Mouse (Mus musculus) hindbrain, embryonic 14.5 days (tissue): ENCODE measurements around the gene Nccrp1. TPM values are rescaled to one million over a fixed set of nuclear protein-coding genes. Genes with fewer than 3 reads are reported as not detected.
"Not testable (repeated sequence)": the region's sequence is repeated elsewhere in the genome, so short reads cannot be mapped to it uniquely, and the experiment has no call there.

Source experiments
- ATAC-seq: fragments of 200-750 bp; cut with Nextera tagmentation; 2 replicates; pipeline ENCODE4 v1.8.0; 2017; ENCODE audit warnings: moderate number of reproducible peaks, mild to moderate bottlenecking, moderate TSS enrichment, moderate library complexity; ENCODE audit not compliant: low FRiP score
- DNase-seq: peaks from one replicate; pipeline ENCODE4 v3.0.0-alpha.2; 2015; ENCODE audit warnings: low spot score
- H3K27ac ChIP-seq: fragments of 300-500 bp; sonication (generic); 2 replicates; pipeline ENCODE4 v1.5.1; 2014; ENCODE audit warnings: mild to moderate bottlenecking, moderate library complexity
- H3K27me3 ChIP-seq: fragments of 300-500 bp; sonication (generic); 2 replicates; pipeline ENCODE4 v1.6.1; 2014; ENCODE audit warnings: mild to moderate bottlenecking, low read length, mixed read lengths; ENCODE audit not compliant: control insufficient read depth, insufficient read depth
- H3K36me3 ChIP-seq: fragments of 300-500 bp; sonication (generic); replicated peaks from 2 replicates; pipeline ENCODE4 v1.6.1; 2014; ENCODE audit not compliant: control insufficient read depth, insufficient read depth
- H3K4me1 ChIP-seq: fragments of 300-500 bp; sonication (generic); replicated peaks from 2 replicates; pipeline ENCODE4 v1.6.1; 2014; ENCODE audit warnings: antibody characterized with exemption, low read length, mixed read lengths; ENCODE audit not compliant: control insufficient read depth, insufficient read depth
- H3K4me2 ChIP-seq: fragments of 300-500 bp; sonication (generic); replicated peaks from 2 replicates; pipeline ENCODE4 v1.6.1; 2014; ENCODE audit warnings: mild to moderate bottlenecking, moderate library complexity
- H3K4me3 ChIP-seq: fragments of 300-500 bp; sonication (generic); replicated peaks from 2 replicates; pipeline ENCODE4 v1.5.1; 2014; ENCODE audit warnings: mild to moderate bottlenecking, low read length
- H3K9ac ChIP-seq: fragments of 300-500 bp; sonication (generic); 2 replicates; pipeline ENCODE4 v1.6.1; 2014
- H3K9me3 ChIP-seq: fragments of 300-500 bp; sonication (generic); 2 replicates; pipeline ENCODE4 v1.6.1; 2016; ENCODE audit warnings: low read length; ENCODE audit not compliant: control insufficient read depth
- WGBS: fragments of 180-500 bp; shearing (Covaris S2); extraction: QIAGEN DNeasy Blood & Tissue Kit; methylation state at CpG from one replicate; pipeline ENCODE4 v1.1.7; 2014; 5-methylcytosine and 5-hydroxymethylcytosine counted together
- polyA plus RNA-seq: library from polyadenylated mRNA; unstranded; fragments of >200 nt; fragmentation: Nextera tagmentation; extraction: Ambion mirVana; gene quantifications from 2 replicates; pipeline ENCODE4 v1.2.1, GENCODE M21; 2014

The Nccrp1 gene
- polyA plus RNA-seq, 1 experiment from 2014 or later: 0.12 TPM

DNA sequence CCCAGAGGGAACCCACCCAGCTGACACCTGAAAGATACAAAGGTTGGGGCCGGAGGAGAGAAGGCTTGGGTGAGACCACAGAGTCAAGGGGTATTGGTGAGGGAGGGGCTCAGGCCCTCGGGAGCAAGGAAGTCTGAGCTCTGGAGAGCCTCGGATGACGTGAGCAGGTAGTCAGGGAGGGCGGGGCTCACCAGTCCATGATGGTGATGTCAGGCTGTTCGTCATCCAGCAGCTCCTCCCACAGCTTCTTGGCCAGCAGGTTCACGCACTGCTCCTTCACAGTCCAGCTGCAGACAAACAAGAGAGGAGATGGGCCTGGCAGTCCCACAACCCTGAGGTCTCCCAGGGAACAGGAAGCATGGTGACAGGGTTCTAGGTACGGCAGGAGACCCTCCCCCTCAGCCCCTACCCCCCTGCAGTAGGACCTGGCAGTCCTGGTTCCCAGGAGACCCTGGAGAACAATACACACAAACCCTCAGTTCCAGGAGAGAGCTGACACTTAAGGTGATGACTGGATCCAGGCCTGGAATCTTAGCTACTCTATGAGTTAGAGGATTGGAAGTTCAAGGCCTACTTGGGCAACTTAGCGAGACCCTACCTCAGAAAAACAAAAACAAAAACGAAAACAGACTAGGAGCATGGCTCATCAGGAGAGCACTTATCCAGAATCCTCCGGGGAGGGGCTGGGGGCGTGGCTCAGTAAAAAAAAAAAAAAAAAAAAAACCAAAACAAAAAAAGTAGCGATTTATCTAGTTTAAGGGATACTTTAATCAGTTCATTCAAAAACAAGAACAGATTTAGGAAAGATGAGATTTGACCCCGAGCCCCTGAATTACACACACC is 1.8 kb downstream of the Nccrp1 start:
- 22% methylated on average over 14 of the region's 14 CpGs for WGBS
- no peak overlapping the region for H3K9ac ChIP-seq
- H3K4me2 ChIP-seq: no peak overlapping the region
- H3K4me3 ChIP-seq: no peak overlapping the region
- peaks cover 10% of the 10 kb centered on the region; the same call in 1 of the 2 replicates for H3K4me1 ChIP-seq
- peaks cover 42% of the 10 kb centered on the region for H3K27me3 ChIP-seq
- ATAC-seq (0 out of 2 replicates have a peak, but pooled peaks have one; percentile 28), DNase-seq (no peak)
- H3K27ac ChIP-seq: no peak overlapping the region
- no peaks in the 10 kb centered on the region for H3K36me3 ChIP-seq
- H3K9me3 ChIP-seq: no peaks in the 10 kb centered on the region

DNA sequence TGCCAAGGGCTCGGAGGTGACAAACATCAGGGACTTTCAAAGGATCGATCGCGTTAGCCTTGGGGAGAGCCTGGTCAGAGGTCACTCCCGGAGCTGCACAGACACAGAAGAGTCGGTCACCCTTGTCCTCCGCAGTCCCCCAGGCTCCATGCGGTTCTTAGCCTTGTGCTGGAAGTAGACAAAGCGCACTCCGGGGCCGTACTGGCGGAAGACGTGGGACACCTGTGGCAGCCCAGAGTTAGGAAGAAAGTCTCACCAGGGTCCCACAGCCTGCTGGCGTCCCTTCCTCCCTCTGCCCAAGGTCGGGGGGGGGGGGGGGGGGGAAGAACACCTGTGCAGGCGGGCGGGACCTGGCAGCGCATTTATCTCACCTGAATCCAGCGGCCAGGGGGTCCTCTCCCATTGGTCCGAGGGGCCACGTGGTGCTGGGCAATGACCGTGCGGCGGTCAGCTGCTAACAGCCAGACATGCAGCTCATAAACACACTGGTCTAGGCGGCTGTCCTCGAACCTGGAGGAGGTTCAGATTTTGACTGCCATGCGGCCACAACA is 2.9 kb downstream of the Nccrp1 start:
- WGBS: 2% methylated on average over 23 of the region's 27 CpGs
- ATAC-seq: no peak

DNA sequence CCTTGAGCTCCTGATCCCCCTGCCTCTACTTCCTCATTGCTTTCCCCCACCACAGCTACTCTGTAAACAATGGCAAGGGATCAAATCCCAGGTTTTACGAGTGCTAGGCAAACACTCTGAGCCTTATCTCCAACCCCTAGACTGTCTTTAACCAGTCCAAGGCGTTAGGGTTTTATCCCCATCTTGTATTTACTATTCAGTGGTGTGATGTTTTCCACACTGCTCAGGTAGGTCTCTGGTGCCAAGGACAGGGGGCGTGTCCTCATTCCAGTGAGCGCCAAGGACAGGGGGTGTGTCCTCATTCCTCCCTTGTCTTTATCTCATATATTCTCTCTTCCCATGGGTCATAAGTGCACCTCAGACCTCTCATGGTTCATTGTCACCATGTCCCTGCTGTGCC is 6.5 kb downstream of the Nccrp1 start, which contains the start of gene Sycn:
Gene Sycn (plus strand): TSS at position 360 of the 400 bp plus-strand sequence.
- 85% methylated on average over 4 of the region's 4 CpGs for WGBS
- Histone ChIP-seq H3K9me3 (no peaks in the 10 kb centered on the region), H3K4me2 (no peak within 1 kb of the TSS), H3K27me3 (peaks cover 18% of the 10 kb centered on the region), H3K4me1 (0 out of 2 replicates have a peak, but pooled peaks cover 4% of the 10 kb centered on the region), H3K4me3 (no peak within 1 kb of the TSS), H3K36me3 (no peaks in the 10 kb centered on the region), H3K9ac (no peak within 1 kb of the TSS), H3K27ac (no peak within 1 kb of the TSS)
- DNase-seq (no peak), ATAC-seq (no peak)

More for the DNA sequence above, 2.9 kb downstream of the Nccrp1 start:
- Histone ChIP-seq H3K9me3 (no peaks in the 10 kb centered on the region), H3K4me2 (peak overlapping the region; percentile 42), H3K36me3 (no peaks in the 10 kb centered on the region), H3K27ac (no peak overlapping the region), H3K27me3 (peaks cover 42% of the 10 kb centered on the region), H3K4me1 (peaks cover 10% of the 10 kb centered on the region; the same call in 1 of the 2 replicates), H3K9ac (no peak overlapping the region), H3K4me3 (peak overlapping the region; percentile 15)
- DNase-seq: no peak

DNA sequence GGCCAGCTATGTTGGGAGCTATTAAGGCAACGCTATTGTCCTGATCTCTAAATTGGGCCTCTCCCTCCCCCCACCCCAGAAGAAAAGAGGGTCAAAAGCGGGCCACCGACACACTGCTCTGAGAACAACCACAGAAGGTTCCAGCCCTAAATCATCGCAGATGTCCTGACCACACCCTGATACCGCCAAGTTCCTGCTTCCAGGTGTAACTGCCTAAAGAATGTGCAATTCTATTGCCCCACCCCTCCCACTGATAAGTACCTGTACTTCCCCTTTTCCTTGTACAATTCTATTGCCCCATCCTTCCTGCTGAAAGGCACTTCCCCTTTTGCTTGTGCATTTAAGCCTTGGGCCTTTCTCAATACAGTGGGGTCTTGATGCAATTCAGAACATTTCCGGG is 8.2 kb downstream of the Nccrp1 start:
- H3K36me3 ChIP-seq, H3K4me3 ChIP-seq, H3K9me3 ChIP-seq, DNase-seq, H3K4me2 ChIP-seq, H3K27me3 ChIP-seq, H3K9ac ChIP-seq, H3K27ac ChIP-seq, H3K4me1 ChIP-seq, ATAC-seq: not testable (repeated sequence)
- 92% methylated on average over 6 of the region's 6 CpGs for WGBS

DNA sequence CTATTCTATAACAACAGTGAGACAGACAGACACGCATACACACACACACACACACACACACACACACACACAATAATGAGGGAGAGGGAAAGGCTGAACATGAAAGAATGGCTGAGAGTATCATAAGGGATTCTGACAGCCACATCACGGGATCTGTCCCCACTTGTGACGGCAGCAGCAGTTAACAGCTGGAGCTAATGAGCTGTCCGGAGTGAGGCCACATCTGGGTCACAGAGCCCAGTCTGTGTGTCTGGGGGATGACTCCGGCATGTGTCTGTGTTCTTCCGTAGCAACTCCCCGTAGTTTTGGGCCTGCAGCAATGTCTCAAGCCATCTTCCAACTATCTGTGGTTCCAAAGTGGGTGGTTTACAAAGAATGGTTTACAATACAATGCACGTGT is 15.0 kb downstream of the Nccrp1 start:
- WGBS: 73% methylated on average over 8 of the region's 8 CpGs
- Histone ChIP-seq H3K36me3 (no peaks in the 10 kb centered on the region), H3K4me1 (no peaks in the 10 kb centered on the region), H3K4me3 (no peak overlapping the region), H3K4me2 (no peak overlapping the region), H3K27ac (no peak overlapping the region), H3K9me3 (no peaks in the 10 kb centered on the region), H3K27me3 (no peaks in the 10 kb centered on the region), H3K9ac (no peak overlapping the region)
- DNase-seq (no peak), ATAC-seq (no peak)

DNA sequence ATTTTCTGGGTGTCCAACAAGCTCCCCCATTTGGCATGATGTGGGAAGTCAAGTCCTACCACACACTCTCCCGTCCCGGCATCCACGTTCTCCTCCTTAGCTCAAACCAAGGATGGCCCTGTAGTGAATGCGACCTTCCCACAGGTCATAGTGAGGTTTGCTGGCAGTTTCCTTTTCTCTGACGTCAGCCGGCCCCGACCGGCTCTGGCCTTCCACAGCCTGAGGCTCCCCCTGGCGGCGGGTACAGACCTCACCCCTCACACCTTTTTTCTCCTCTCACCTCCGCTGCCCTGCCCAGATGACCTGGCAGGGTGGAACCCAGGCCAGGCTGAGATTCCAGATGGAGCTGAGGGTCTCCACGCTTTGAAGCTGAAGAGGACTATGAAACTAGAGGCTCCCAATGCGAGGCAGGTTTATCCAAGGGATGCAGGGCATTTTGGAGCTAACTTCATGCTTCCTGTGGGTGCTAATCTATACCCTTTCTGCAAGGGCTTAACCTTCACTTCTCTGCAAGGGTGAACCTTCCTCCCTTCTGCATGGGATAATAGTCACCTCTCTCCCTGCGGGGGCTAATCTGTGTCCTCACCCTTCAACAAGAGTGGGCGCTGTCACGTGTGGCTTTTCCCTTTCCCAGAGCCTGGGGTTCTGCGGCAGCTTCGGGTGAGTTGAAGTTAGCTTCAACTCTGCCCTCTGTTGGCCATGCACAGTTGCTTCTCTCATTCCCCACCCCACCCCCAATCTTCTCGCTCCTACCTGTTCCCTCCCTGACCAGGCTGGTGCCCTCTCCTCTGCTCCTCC is 18.9 kb downstream of the Nccrp1 start:
- Histone ChIP-seq H3K27me3 (no peaks in the 10 kb centered on the region), H3K4me1 (no peaks in the 10 kb centered on the region), H3K9ac (no peak overlapping the region), H3K4me2 (no peak overlapping the region), H3K9me3 (no peaks in the 10 kb centered on the region), H3K4me3 (no peak overlapping the region), H3K27ac (no peak overlapping the region), H3K36me3 (no peaks in the 10 kb centered on the region)
- 12% methylated on average over 19 of the region's 19 CpGs for WGBS
- DNase-seq: peak; percentile 50
- no peak for ATAC-seq

DNA sequence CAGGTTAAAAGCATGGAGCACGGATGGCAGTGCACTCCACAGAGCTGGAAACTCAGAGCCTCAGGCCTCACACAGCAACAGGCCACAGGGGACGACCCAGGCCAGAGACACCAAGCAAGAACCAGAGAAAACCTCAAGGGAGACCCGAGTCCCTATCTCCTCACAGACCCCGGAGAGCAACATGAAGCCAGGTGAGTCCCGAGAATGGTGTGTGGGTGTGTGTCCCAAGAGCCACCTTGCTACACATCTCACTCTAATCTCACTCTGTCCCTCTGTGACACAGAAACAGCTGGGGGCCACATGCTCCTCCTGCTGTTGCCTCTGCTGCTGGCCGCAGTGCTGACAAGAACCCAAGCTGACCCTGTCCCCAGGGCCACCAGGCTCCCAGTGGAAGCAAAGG is 24.5 kb downstream of the Nccrp1 start, which contains the start of gene Ifnl3:
Gene Ifnl3 (plus strand): TSS at position 301 of the 400 bp plus-strand sequence.
- WGBS: 87% methylated on average over 5 of the region's 6 CpGs
- not testable (repeated sequence) for H3K27ac ChIP-seq, H3K36me3 ChIP-seq, H3K4me2 ChIP-seq, H3K4me1 ChIP-seq, H3K27me3 ChIP-seq, H3K9ac ChIP-seq, ATAC-seq, DNase-seq, H3K9me3 ChIP-seq, H3K4me3 ChIP-seq

DNA sequence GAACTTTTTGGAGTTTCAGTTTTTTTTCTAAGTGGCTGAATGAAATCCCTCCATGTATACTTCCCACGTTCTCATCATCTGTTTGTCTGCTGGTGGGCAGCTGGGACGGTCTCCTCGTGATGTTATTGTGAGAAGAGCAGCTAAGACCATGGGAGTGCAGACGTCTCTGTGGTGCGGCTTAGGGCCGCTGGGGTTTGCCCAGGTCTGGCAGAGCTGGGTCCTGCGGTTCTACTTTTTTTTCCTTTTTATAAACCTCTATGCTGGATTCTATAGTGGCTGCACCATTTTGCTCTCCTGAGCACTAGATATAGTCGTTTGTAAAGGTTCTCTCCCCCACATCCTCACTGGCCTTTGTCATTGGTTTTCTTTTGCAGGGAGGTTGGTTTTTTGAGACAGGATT is 35.6 kb downstream of the Nccrp1 start:
- Histone ChIP-seq H3K36me3 (no peaks in the 10 kb centered on the region), H3K4me3 (no peak overlapping the region), H3K27ac (no peak overlapping the region), H3K9me3 (no peaks in the 10 kb centered on the region), H3K4me1 (no peaks in the 10 kb centered on the region), H3K9ac (no peak overlapping the region), H3K27me3 (no peaks in the 10 kb centered on the region), H3K4me2 (no peak overlapping the region)
- ATAC-seq (no peak), DNase-seq (no peak)
- 77% methylated on average over 8 of the region's 8 CpGs for WGBS

DNA sequence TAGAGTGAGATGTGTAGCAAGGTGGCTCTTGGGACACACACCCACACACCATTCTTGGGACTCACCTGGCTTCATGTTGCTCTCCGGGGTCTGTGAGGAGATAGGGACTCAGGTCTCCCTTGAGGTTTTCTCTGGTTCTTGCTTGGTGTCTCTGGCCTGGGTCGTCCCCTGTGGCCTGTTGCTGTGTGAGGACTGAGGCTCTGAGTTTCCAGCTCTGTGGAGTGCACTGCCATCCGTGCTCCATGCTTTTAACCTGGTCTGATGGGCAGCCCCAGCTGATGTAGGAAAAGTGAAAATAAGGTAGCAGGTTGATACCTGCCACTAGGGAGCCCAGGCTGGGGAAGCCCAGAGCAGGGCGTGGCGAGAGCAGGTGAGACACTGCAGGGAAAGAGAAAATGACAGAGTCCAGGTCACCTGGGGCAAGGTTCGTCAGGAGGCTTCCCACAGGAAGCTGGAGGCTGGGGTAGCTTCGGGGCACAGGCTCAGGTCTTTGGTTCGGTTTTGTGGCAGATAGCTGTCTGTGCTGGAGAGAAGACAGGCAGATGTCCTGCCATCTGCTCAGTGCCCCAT is 36.6 kb downstream of the Nccrp1 start, which contains the start of gene Ifnl2:
Gene Ifnl2 (minus strand): TSS at position 51 of the 570 bp plus-strand sequence.
- H3K4me2 ChIP-seq, H3K9ac ChIP-seq, H3K36me3 ChIP-seq, H3K4me3 ChIP-seq, H3K4me1 ChIP-seq, DNase-seq, H3K9me3 ChIP-seq, H3K27me3 ChIP-seq, ATAC-seq, H3K27ac ChIP-seq: not testable (repeated sequence)
- 67% methylated on average over 8 of the region's 8 CpGs for WGBS
